15 mouse cellular contexts compared by ENCODE assay signal in genomic region chr4:59710736-59711389, GRCm38 (mm10).
DNase-seq lines count a peak whose midpoint lies in the region; ATAC-seq lines count a peak whose summit lies in the region.
"Had no signal": no experiment of that assay in that cellular context is flagged by ENCODE, and none has a peak within 500 bp of the region (broad histone marks: within the 10 kb centered on the region; RNA-seq: fewer than 3 reads in every experiment).

No protein-coding gene starts in this region.

- no peaks in the 10 kb centered on the region for H3K9me3 ChIP-seq in hindbrain, embryonic 11.5 days (ENCODE audit: control insufficient read depth, low read length)
- no peaks in the 10 kb centered on the region for H3K9me3 ChIP-seq in hindbrain, embryonic 10.5 days
- no peaks in the 10 kb centered on the region for H3K9me3 ChIP-seq in midbrain, embryonic 15.5 days
- H3K9me3 ChIP-seq: embryonic facial prominence, embryonic 12.5 days; heart, embryonic 12.5 days; limb, embryonic 13.5 days; lung, embryonic 15.5 days had no signal

- no peak overlapping the region for H3K4me2 ChIP-seq in hindbrain, embryonic 11.5 days (replicated peaks; ENCODE audit: low read depth, low read length)
- no peak overlapping the region for H3K4me2 ChIP-seq in midbrain, embryonic 15.5 days
- H3K4me2 ChIP-seq: embryonic facial prominence, embryonic 12.5 days; heart, embryonic 12.5 days; limb, embryonic 13.5 days; lung, embryonic 15.5 days had no signal

- peak; percentile 76 for ATAC-seq in hindbrain, embryonic 11.5 days (ENCODE audit: low FRiP score)
- peak; percentile 38; the same call in 1 of the 2 replicates for ATAC-seq in midbrain, embryonic 15.5 days (replicated peaks)
- ATAC-seq: activated CD4-positive, CD25-positive, alpha-beta regulatory T cell, adult 4 months had no signal

- no peak overlapping the region; the same call in 1 of the 2 replicates for H3K27ac ChIP-seq in hindbrain, embryonic 11.5 days (ENCODE audit: low read depth, low read length)
- no peak overlapping the region for H3K27ac ChIP-seq in hindbrain, embryonic 10.5 days
- H3K27ac ChIP-seq in midbrain, embryonic 15.5 days, result no peak overlapping the region
- H3K27ac ChIP-seq: embryonic facial prominence, embryonic 12.5 days; limb, embryonic 13.5 days; lung, embryonic 15.5 days had no signal

- no peaks in the 10 kb centered on the region for H3K36me3 ChIP-seq in hindbrain, embryonic 11.5 days (ENCODE audit: control insufficient read depth, insufficient read depth, low read length)
- peaks cover 9% of the 10 kb centered on the region; the same call in 1 of the 2 replicates for H3K36me3 ChIP-seq in hindbrain, embryonic 10.5 days
- no peaks in the 10 kb centered on the region for H3K36me3 ChIP-seq in midbrain, embryonic 15.5 days (replicated peaks)
- H3K36me3 ChIP-seq: embryonic facial prominence, embryonic 12.5 days; heart, embryonic 12.5 days; limb, embryonic 13.5 days; lung, embryonic 15.5 days had no signal

- no peak overlapping the region for H3K4me3 ChIP-seq in hindbrain, embryonic 11.5 days (ENCODE audit: low read depth, low read length)
- no peak overlapping the region for H3K4me3 ChIP-seq in hindbrain, embryonic 10.5 days
- no peak overlapping the region for H3K4me3 ChIP-seq in midbrain, embryonic 15.5 days
- H3K4me3 ChIP-seq: embryonic facial prominence, embryonic 12.5 days; heart, embryonic 12.5 days; limb, embryonic 13.5 days; lung, embryonic 15.5 days had no signal

- peak; percentile 24 for DNase-seq in hindbrain, embryonic 11.5 days (ENCODE audit: low spot score)
- DNase-seq in hindbrain, embryonic 10.5 days (ENCODE audit: low spot score), result no peak
- DNase-seq in retina, postnatal 1 day, result peak; percentile 27
- no peak for DNase-seq in retina, embryonic 14.5 days (ENCODE audit: low spot score)
- no peak for DNase-seq in layer of hippocampus, postnatal 10 days (ENCODE audit: low spot score in 2 of 2)
- no peak for DNase-seq in B cell, adult 2 months
- no peak for DNase-seq in thymus, postnatal 14 days
- DNase-seq: cerebellum, adult 9-10 months; thymus, adult 2 months had no signal

- 61% methylated on average over 8 of the region's 8 CpGs for WGBS in hindbrain, embryonic 11.5 days
- WGBS in hindbrain, embryonic 10.5 days, result 78% methylated on average over 8 of the region's 8 CpGs
- 46% methylated on average over 8 of the region's 8 CpGs for WGBS in midbrain, embryonic 15.5 days

- H3K9ac ChIP-seq in hindbrain, embryonic 11.5 days (ENCODE audit: low read depth, low read length), result no peak overlapping the region
- H3K9ac ChIP-seq in midbrain, embryonic 15.5 days, result no peak overlapping the region
- H3K9ac ChIP-seq: embryonic facial prominence, embryonic 12.5 days; heart, embryonic 12.5 days; limb, embryonic 13.5 days; lung, embryonic 15.5 days had no signal

- H3K27me3 ChIP-seq in hindbrain, embryonic 11.5 days (ENCODE audit: control insufficient read depth, insufficient read depth, low read length), result no peaks in the 10 kb centered on the region
- H3K27me3 ChIP-seq in hindbrain, embryonic 10.5 days (ENCODE audit: insufficient read depth, poor library complexity, severe bottlenecking), result no peaks in the 10 kb centered on the region
- no peaks in the 10 kb centered on the region for H3K27me3 ChIP-seq in midbrain, embryonic 15.5 days (replicated peaks)
- H3K27me3 ChIP-seq: embryonic facial prominence, embryonic 12.5 days; heart, embryonic 12.5 days; lung, embryonic 15.5 days had no signal

- H3K4me1 ChIP-seq in hindbrain, embryonic 11.5 days (replicated peaks; ENCODE audit: control insufficient read depth, insufficient read depth, low read length), result 0 out of 2 replicates have a peak, but pooled peaks cover 4% of the 10 kb centered on the region
- peaks cover 28% of the 10 kb centered on the region for H3K4me1 ChIP-seq in hindbrain, embryonic 10.5 days (replicated peaks)
- H3K4me1 ChIP-seq in midbrain, embryonic 15.5 days, result peaks cover 22% of the 10 kb centered on the region
- H3K4me1 ChIP-seq: lung, embryonic 15.5 days had no signal

Comparison
In these comparisons a context has a peak if more than half of its experiments do, and no peak if none do; other contexts are left out.
1. DNase-seq: peak in hindbrain, embryonic 11.5 days (single experiment) and retina, postnatal 1 day (single experiment); none in hindbrain, embryonic 10.5 days (single experiment), retina, embryonic 14.5 days (single experiment), layer of hippocampus, postnatal 10 days (0 of 2), B cell, adult 2 months (0 of 2) and thymus, postnatal 14 days (single experiment).